Mouse (Mus musculus): ENCODE measurements around the gene Them7.

Them7 gene

DNA sequence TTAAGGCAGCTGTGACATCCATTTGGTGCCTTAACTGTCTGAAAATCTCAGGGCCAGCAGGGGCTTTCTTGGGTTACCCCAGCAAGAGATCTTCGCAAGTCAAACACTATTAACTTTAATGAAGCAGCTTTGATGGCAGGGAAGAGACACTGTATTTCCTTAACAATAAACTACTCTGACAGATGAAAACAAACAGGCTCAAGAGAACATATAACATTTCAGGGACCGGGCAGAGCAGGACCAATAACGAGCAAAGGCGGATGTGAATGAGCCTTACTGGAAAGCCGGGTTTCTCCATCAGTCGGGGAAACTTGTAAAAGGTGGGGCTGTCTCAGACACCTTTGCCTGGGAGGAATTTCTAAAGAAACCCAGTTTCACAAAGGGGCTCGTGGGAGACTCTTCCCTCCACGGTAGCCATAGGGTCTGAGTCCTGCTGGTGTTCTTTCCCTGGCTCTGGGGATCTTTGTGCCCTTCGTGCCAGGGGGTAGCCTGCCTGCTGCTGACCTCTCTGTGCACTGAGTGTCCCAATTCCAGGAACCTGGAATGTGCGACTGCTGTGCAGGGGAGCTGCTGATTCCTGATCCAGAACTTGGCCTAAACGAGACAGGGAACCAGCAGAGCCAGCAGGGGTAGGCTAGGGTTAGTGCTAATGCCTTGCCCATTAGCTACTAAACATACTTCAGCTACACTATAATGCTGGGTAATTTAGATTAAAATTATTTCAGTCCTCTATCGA, 11.4 kb downstream of the Them7 start:
- no peak for DNase-seq (ENCODE audit: low spot score)

GRCm38 (mm10) chr2:105237424-105237823, 13.3 kb downstream of the Them7 start:
- DNase-seq (ENCODE audit: low spot score), result no peak

DNA sequence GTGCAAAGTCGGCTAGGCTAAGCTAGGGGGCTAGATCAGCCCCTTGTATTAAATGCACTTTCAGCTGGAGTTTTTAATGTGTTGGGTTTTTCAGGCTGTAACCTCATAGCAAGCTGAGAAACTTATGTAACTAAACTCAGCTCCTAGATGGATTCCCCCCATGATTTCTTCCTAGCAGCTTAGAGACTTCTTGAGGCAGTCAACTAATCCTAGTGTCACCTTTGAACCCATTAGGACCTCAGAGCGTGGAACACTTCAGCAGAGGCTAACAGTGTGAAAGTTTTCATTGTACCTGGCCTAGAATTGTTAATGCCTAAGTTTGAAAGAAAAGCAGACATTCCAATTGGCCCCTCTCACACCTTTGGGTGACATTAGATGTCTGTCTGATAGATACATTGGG, 13.7 kb downstream of the Them7 start:
- DNase-seq (ENCODE audit: low spot score), result no peak

GRCm38 (mm10) chr2:105238775-105239174, 14.7 kb downstream of the Them7 start:
- DNase-seq (ENCODE audit: low spot score), result no peak

GRCm38 (mm10) chr2:105240631-105241030, 16.5 kb downstream of the Them7 start:
- no peak for DNase-seq (ENCODE audit: low spot score)

GRCm38 (mm10) chr2:105242940-105243339, 18.8 kb downstream of the Them7 start:
- no peak for DNase-seq (ENCODE audit: low spot score)

DNA sequence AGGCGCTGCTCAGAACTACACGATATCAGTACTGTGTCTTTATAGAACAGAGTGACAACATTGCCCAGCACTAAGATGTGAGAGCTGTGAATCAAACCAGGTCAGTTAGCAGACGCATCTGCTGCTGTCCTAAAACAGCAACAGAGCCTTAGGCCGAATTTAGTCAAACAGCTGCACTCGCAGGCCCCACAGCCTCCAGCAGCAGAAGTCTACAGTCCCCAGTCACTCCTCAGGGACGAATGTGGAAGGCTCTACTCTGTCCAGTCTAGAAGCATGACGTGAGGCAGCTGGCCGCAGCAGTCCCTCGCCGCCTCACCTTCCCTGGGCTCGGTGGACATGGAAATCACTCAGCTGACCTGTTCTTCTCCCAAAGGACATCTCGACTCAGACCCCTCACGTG, 20.6 kb downstream of the Them7 start:
- no peak for DNase-seq (ENCODE audit: low spot score)

- no peak for DNase-seq (ENCODE audit: low spot score)
These were observed 27.9 kb downstream of the Them7 start for GRCm38 (mm10) chr2:105251978-105252377.

DNA sequence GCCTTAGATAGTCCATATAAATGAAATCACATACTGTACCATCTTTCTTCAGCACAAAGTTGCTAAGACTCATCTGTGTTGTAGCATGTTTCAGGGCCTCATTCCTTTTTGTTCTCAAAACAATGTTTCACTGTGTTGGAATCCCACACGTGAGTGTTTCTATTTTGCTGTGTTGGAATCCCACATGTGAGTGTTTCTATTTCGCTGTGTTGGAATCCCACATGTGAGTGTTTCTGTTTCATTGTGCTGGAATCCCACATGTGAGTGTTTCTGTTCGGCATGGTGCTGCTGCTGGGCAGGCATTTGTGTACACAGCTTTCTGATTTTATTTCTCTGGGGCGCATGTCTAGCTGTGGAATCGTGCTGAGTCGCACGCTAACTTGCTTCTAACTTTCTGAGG, 28.7 kb downstream of the Them7 start:
- DNase-seq (ENCODE audit: low spot score), result no peak

DNA sequence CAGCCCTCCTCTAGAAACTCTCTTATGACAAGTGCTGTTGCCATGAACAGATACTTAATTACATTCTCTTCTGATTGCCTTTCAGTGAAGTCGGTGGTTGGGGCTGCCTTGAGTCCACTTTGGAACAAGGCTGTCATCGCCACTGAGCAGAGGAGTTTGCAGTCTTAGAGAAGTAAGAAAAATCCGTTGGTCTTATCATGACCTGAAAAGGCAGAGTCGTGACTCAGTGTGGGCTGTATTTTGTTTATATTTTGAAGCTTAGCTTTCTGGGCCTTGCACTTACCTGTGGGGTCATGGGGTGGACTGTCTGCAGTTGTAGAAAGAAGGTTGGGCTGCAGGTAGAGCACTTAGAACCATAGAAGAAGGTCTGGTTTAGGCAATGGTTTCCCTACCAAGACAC, 31.3 kb downstream of the Them7 start:
- DNase-seq (ENCODE audit: low spot score), result no peak

GRCm38 (mm10) chr2:105256427-105257071, 32.4 kb downstream of the Them7 start:
- no peak for DNase-seq (ENCODE audit: low spot score)

DNA sequence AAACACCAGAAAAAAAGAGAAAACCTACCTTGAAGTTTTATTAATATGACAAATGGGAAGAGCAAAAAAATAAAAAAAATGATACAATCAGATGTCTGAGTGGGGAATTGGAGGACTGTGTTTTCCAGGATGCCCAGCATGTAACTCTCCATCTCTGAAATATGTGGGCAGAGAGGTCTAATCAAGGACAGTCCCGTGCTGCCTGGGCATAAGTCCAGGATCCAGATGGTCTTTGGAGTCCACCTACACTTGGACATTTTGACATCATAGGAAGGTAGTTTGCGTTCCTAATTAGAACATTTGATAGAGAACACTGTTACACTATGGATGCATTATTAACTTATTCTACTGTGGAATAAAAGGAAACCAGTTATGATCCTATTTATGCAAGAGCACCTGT, 33.3 kb downstream of the Them7 start:
- DNase-seq (ENCODE audit: low spot score), result no peak

DNA sequence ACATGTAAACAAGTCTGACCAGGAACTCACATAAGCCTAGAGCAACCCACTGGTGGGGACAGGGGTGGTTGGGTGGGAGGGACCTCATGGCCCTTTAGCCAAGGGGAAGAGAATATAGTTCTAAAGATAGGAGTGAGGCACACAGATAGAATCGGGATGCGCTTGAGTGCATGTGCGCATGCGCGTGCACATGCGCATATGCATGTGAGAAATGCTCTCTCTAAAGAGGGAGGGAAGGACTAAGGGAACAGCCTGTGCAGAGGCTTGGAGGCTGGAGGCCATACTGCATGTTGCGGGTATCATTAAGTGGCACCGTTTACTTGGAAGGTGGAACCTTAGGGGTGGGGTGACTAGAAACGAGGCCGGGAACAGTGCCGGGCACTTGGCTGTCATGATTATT, 37.2 kb downstream of the Them7 start:
- no peak for DNase-seq (ENCODE audit: low spot score)

GRCm38 (mm10) chr2:105263219-105263618, 39.1 kb downstream of the Them7 start:
- no peak for DNase-seq (ENCODE audit: low spot score)

DNA sequence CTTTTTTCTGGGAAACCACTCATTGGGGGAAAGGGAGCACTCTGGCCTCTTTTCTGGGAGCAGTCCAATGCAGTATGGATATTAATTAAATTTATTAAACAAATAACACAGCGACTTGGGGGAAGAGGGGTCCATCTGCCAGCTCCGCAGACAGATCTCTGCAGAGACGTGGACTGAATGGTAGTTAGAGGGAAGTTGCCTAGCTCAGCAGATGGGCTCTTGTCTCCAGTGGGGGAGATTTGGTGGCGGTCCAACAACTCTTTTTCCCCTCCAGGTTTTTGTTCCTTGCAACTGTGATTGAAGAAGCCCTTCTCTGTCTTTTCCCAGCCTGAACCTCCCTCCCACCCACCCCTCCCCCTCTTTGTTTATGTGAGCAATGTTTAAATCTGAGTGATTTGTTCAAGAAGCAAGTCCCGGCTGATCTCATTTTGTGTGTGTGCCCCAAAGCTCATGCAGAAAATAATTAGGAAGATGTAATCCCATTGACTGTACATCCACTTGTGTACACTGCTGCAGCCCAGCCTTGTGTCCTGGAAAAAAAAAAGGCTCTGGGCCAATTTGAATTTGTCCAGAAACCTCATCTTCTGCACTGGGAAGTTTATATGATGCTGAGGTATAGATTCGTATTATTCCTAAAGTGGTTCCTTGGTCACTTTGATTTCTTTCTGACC, 58.4 kb downstream of the Them7 start:
- no peak for DNase-seq (ENCODE audit: low spot score)

DNA sequence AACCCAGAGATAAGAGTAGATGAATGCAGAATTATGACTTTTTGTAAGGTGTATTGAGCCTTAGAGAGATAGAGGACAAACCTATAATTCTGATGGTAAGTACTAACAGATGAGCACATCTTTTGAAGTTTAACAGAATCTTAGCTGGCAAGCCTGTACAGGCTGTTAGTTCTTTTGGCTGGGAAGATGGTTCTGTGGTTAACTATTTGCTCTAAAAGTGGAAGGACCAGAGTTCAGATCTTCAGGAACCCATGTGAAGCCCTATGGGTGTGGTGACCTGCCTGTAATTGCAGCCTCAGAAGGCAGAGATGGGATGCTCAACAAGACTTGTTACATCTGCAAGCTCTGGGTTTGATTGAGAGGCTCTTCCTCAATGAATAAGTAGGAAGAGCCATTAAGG, 59.7 kb downstream of the Them7 start:
- no peak for DNase-seq (ENCODE audit: low spot score)

DNA sequence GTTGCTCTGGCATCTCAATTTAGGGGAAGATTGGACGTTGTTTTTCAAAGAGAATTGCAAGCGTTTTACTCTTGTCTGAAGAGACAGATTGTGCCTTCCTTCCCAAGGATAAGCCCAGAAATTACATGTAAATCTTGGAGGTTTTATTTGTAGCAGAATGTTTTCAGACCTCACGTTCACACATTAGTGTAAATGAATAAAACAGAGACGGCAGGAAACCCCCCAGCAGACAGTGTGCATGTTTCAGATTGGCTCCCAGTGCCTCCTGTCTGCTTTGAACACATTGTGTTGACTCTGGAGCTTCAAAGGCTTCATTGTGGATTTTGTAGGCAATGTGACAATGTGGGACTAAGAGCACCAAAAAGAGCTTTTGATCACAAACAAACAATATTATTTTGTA, 60.7 kb downstream of the Them7 start:
- DNase-seq (ENCODE audit: low spot score), result no peak

GRCm38 (mm10) chr2:105295823-105296222, 71.7 kb downstream of the Them7 start:
- DNase-seq (ENCODE audit: low spot score), result no peak

DNA sequence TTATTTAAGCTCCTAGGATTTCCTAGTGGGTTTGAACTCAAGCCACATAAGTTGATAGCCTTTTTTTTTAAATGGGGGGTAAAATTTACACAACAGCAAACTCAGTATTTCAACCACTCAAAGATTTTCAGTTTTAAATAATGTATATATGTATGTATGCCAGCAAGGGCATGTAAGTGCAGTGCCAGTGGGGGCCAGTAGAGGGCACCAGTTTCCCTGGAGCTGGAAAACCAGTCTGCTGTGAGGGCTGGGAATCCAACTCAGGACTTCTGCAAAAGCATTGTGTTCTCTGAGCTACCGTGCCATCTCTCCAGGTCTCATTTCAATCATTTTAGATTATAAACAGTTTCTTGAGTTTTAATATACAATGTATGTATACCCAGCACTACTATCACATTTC, 74.8 kb downstream of the Them7 start:
- DNase-seq (ENCODE audit: low spot score), result no peak

GRCm38 (mm10) chr2:105301082-105301481, 77.0 kb downstream of the Them7 start:
- no peak for DNase-seq (ENCODE audit: low spot score)

GRCm38 (mm10) chr2:105301531-105301930, 77.4 kb downstream of the Them7 start:
- no peak for DNase-seq (ENCODE audit: low spot score)

DNA sequence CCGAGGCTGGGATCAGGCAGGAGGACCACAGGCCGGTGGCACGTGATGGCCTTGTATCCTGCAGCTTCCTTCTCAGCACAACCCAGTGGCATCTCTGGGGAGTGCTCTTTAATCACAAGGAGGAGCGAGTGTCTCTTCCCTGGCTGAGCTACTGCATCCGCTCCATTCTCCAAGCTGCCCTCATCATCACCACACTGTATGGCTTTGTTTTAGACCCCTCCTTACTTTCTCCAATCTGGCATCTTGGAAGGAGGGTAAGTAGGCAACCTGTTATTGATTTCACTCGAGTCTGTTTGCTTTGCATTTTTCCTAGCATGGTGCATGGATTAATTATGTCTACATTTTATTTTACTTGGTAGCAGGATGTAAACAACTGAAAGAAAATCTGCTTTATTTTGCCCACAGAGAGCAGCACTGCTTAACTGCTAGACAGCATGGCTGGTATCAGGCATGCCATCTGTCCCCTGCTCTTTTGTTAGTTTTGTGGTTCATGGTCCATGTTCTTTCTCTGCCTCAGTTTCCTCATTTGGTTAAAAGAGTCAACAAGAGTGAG, 79.9 kb downstream of the Them7 start:
- DNase-seq (ENCODE audit: low spot score), result no peak

DNA sequence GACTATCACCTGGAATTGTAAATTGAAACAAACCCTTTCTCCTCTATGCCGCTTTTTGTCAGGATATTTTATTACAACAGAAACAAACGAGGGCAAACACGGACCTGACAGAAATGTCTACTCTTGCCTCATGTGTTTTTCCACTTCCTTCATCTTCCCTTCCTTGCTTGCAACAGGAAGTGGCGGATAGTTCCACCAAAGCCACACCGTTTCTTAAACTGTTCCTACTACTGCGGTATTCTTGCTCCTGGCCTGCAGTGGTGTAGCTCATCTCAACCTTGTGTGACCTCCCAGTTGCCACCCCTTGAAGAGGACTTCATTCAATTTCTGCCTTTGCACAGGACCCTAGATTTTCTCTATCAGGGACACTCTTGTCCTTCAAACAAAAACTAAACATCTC, 81.8 kb downstream of the Them7 start:
- DNase-seq (ENCODE audit: low spot score), result no peak

Data from T-cell, adult 2 months (primary cell).